17 mouse cellular contexts compared by ENCODE assay signal in the genomic region with DNA sequence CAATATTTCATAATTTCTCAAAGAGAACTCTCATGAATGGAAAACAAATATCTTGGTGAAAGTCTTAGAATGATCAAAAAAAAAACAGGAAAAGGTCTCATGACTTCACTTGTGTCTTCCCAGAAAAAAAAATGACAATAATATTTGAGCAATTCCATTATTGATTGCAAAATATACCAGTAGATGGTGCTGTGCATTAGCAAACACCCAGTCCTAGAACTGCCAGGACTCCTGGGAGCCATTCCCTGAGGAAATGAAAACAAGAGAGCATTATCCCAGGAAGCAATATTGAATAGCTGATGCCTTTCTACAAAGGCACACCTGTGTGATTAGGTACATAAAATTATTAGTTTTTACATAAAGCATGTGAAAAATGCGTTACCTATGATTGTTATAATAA.
DNase-seq lines count a peak whose midpoint lies in the region; ATAC-seq and TF ChIP-seq lines count a peak whose summit lies in the region.
"Had no signal": no experiment of that assay in that cellular context is flagged by ENCODE, and none has a peak within 500 bp of the region (broad histone marks: within the 10 kb centered on the region; RNA-seq: fewer than 3 reads in every experiment).

No protein-coding gene starts in this region.

- H3K4me2 ChIP-seq in hindbrain, embryonic 14.5 days (replicated peaks), result no peak overlapping the region
- H3K4me2 ChIP-seq in hindbrain, embryonic 11.5 days (replicated peaks; ENCODE audit: low read depth, low read length), result no peak overlapping the region
- no peak overlapping the region for H3K4me2 ChIP-seq in lung, embryonic 14.5 days
- H3K4me2 ChIP-seq: neural tube, embryonic 13.5 days; stomach, embryonic 15.5 days had no signal

- no peak overlapping the region for H3K9ac ChIP-seq in hindbrain, embryonic 14.5 days
- no peak overlapping the region for H3K9ac ChIP-seq in hindbrain, embryonic 11.5 days (ENCODE audit: low read depth, low read length)
- H3K9ac ChIP-seq in lung, embryonic 14.5 days, result no peak overlapping the region
- H3K9ac ChIP-seq: neural tube, embryonic 13.5 days; stomach, embryonic 15.5 days had no signal

- no peaks in the 10 kb centered on the region for H3K9me3 ChIP-seq in hindbrain, embryonic 14.5 days (ENCODE audit: control insufficient read depth, low read length)
- no peaks in the 10 kb centered on the region for H3K9me3 ChIP-seq in hindbrain, embryonic 11.5 days (ENCODE audit: control insufficient read depth, low read length)
- H3K9me3 ChIP-seq in lung, embryonic 14.5 days (ENCODE audit: low read depth, low read length), result no peaks in the 10 kb centered on the region
- H3K9me3 ChIP-seq: midbrain, embryonic 10.5 days; neural tube, embryonic 13.5 days; stomach, embryonic 15.5 days had no signal

- no peaks in the 10 kb centered on the region for H3K36me3 ChIP-seq in hindbrain, embryonic 14.5 days (replicated peaks; ENCODE audit: control insufficient read depth, insufficient read depth)
- no peaks in the 10 kb centered on the region for H3K36me3 ChIP-seq in hindbrain, embryonic 11.5 days (ENCODE audit: control insufficient read depth, insufficient read depth, low read length)
- no peaks in the 10 kb centered on the region for H3K36me3 ChIP-seq in lung, embryonic 14.5 days (ENCODE audit: insufficient read depth)
- H3K36me3 ChIP-seq: midbrain, embryonic 10.5 days; neural tube, embryonic 13.5 days; stomach, embryonic 15.5 days had no signal

- WGBS in hindbrain, embryonic 14.5 days, result 92% methylated on average over 1 of the region's 1 CpGs
- WGBS in hindbrain, embryonic 11.5 days, result 76% methylated on average over 1 of the region's 1 CpGs
- 74% methylated on average over 1 of the region's 1 CpGs for WGBS in lung, embryonic 14.5 days

- peak; percentile 1 for DNase-seq in adrenal gland, postnatal 10 days
- no peak for DNase-seq in adrenal gland, adult 18-20 months (ENCODE audit: low spot score in 2 of 2)
- peak; percentile 49 for DNase-seq in hindbrain, embryonic 14.5 days (ENCODE audit: low spot score)
- DNase-seq in hindbrain, embryonic 11.5 days (ENCODE audit: low spot score), result no peak
- peak; percentile 56 for DNase-seq in lung, embryonic 14.5 days
- DNase-seq in lung, postnatal 4 days, result no peak
- peak; percentile 6 for DNase-seq in retina, postnatal 1 day
- DNase-seq in frontal cortex, postnatal 14 days (ENCODE audit: low spot score in 2 of 2), result no peak
- DNase-seq: adrenal gland, postnatal 14 days; cerebellum, adult 11-12 months; gastrocnemius, postnatal 36 days; heart, postnatal 14 days; lung, adult 2 months; right cerebral cortex, postnatal 25 days had no signal

- H3K4me3 ChIP-seq in hindbrain, embryonic 14.5 days (replicated peaks; ENCODE audit: low read length), result no peak overlapping the region
- no peak overlapping the region for H3K4me3 ChIP-seq in hindbrain, embryonic 11.5 days (ENCODE audit: low read depth, low read length)
- no peak overlapping the region for H3K4me3 ChIP-seq in lung, embryonic 14.5 days (ENCODE audit: low read depth, low read length)
- H3K4me3 ChIP-seq: midbrain, embryonic 10.5 days; neural tube, embryonic 13.5 days; stomach, embryonic 15.5 days had no signal

- peak; percentile 48 for TF ChIP-seq CTCF in lung, embryonic 14.5 days (IDR thresholded peaks at IDR 0.05; ENCODE audit: low read depth)

- no peaks in the 10 kb centered on the region for H3K4me1 ChIP-seq in hindbrain, embryonic 14.5 days (replicated peaks; ENCODE audit: control insufficient read depth, insufficient read depth, low read length)
- no peaks in the 10 kb centered on the region for H3K4me1 ChIP-seq in hindbrain, embryonic 11.5 days (replicated peaks; ENCODE audit: control insufficient read depth, insufficient read depth, low read length)
- H3K4me1 ChIP-seq in lung, embryonic 14.5 days (ENCODE audit: insufficient read depth), result no peaks in the 10 kb centered on the region
- H3K4me1 ChIP-seq: midbrain, embryonic 10.5 days; stomach, embryonic 15.5 days had no signal

- no peaks in the 10 kb centered on the region for H3K27me3 ChIP-seq in hindbrain, embryonic 14.5 days (ENCODE audit: control insufficient read depth, insufficient read depth, low read length)
- no peaks in the 10 kb centered on the region for H3K27me3 ChIP-seq in hindbrain, embryonic 11.5 days (ENCODE audit: control insufficient read depth, insufficient read depth, low read length)
- H3K27me3 ChIP-seq in lung, embryonic 14.5 days (ENCODE audit: insufficient read depth, low read length), result no peaks in the 10 kb centered on the region
- H3K27me3 ChIP-seq: stomach, embryonic 15.5 days had no signal

- no peak overlapping the region for H3K27ac ChIP-seq in hindbrain, embryonic 14.5 days
- no peak overlapping the region for H3K27ac ChIP-seq in hindbrain, embryonic 11.5 days (ENCODE audit: low read depth, low read length)
- H3K27ac ChIP-seq in lung, embryonic 14.5 days (ENCODE audit: low read depth), result no peak overlapping the region
- H3K27ac ChIP-seq: midbrain, embryonic 10.5 days; neural tube, embryonic 13.5 days; stomach, embryonic 15.5 days had no signal

- no peak for ATAC-seq in hindbrain, embryonic 14.5 days (ENCODE audit: low FRiP score)
- ATAC-seq in hindbrain, embryonic 11.5 days (ENCODE audit: low FRiP score), result no peak
- no peak for ATAC-seq in lung, embryonic 14.5 days (ENCODE audit: insufficient read depth)

Comparison
In these comparisons a context has a peak if more than half of its experiments do, and no peak if none do; other contexts are left out.
1. DNase-seq: peak in adrenal gland, postnatal 10 days (single experiment), hindbrain, embryonic 14.5 days (single experiment), lung, embryonic 14.5 days (single experiment) and retina, postnatal 1 day (single experiment); none in adrenal gland, adult 18-20 months (0 of 2), hindbrain, embryonic 11.5 days (single experiment), lung, postnatal 4 days (0 of 2) and frontal cortex, postnatal 14 days (0 of 2).